Mouse (Mus musculus) G1E-ER4 (cell line): ENCODE data around the gene Ptprg. TPM values are rescaled to one million over a fixed set of nuclear protein-coding genes. Genes with fewer than 3 reads are reported as not detected.

Experiments
- GATA1 ChIP-seq: IDR thresholded peaks from one replicate; pipeline ENCODE4 v1.8.0; 2012; ENCODE audit warnings: low read length, inconsistent platforms
- polyA plus RNA-seq: library from polyadenylated mRNA; stranded (reverse); fragments of >175 nt; gene quantifications from 2 replicates; pipeline ENCODE4 v1.2.3, GENCODE M21; 2012

Ptprg gene
- polyA plus RNA-seq, 1 experiment, result not detected

- no peak for TF ChIP-seq GATA1
Observed at GRCm38 (mm10) chr14:11793847-11794246, 240.5 kb downstream of the Ptprg start.

GRCm38 (mm10) chr14:11802355-11803035 lies 249.2 kb downstream of the Ptprg start:
- no peak for TF ChIP-seq GATA1

- TF ChIP-seq GATA1, result no peak
Observed at GRCm38 (mm10) chr14:11806674-11807073, 253.3 kb downstream of the Ptprg start.

- no peak for TF ChIP-seq GATA1
Observed at GRCm38 (mm10) chr14:11807465-11807864, 254.1 kb downstream of the Ptprg start.

- no peak for TF ChIP-seq GATA1
Observed at GRCm38 (mm10) chr14:11811142-11811761, 257.9 kb downstream of the Ptprg start.

- TF ChIP-seq GATA1, result no peak
Observed at GRCm38 (mm10) chr14:11812291-11812690, 259.0 kb downstream of the Ptprg start.

GRCm38 (mm10) chr14:11817236-11817635 lies 263.9 kb downstream of the Ptprg start:
- TF ChIP-seq GATA1, result no peak

- TF ChIP-seq GATA1, result no peak
Observed at GRCm38 (mm10) chr14:11818054-11818453, 264.7 kb downstream of the Ptprg start.

- TF ChIP-seq GATA1, result no peak
Observed at GRCm38 (mm10) chr14:11818721-11819120, 265.4 kb downstream of the Ptprg start.

GRCm38 (mm10) chr14:11819326-11819725 lies 266.0 kb downstream of the Ptprg start:
- no peak for TF ChIP-seq GATA1

GRCm38 (mm10) chr14:11822830-11823700 lies 269.7 kb downstream of the Ptprg start:
- TF ChIP-seq GATA1, result no peak

GRCm38 (mm10) chr14:11823701-11824095 lies 270.4 kb downstream of the Ptprg start:
- TF ChIP-seq GATA1, result no peak

GRCm38 (mm10) chr14:11824915-11825314 lies 271.6 kb downstream of the Ptprg start:
- TF ChIP-seq GATA1, result no peak

- no peak for TF ChIP-seq GATA1
Observed at GRCm38 (mm10) chr14:11825551-11825950, 272.2 kb downstream of the Ptprg start.

GRCm38 (mm10) chr14:11828086-11828485 lies 274.8 kb downstream of the Ptprg start:
- TF ChIP-seq GATA1, result no peak

GRCm38 (mm10) chr14:11833678-11834077 lies 280.3 kb downstream of the Ptprg start:
- TF ChIP-seq GATA1, result no peak
